Mouse (Mus musculus): ENCODE results near the gene Ripk1.

Ripk1 gene

GRCm38 (mm10) chr13:34077492-34078271 is 75.5 kb downstream of the Ripk1 start, which contains the start of gene Tubb2a:
Gene Tubb2a (minus strand): TSS chr13:34078007.
- peak; percentile 86 for DNase-seq (ENCODE audit: low spot score)

- DNase-seq (ENCODE audit: low spot score) = no peak
Observed at GRCm38 (mm10) chr13:34078500-34079280, 76.5 kb downstream of the Ripk1 start.

- DNase-seq (ENCODE audit: low spot score) = no peak
Observed at GRCm38 (mm10) chr13:34079801-34080200, 77.6 kb downstream of the Ripk1 start.

- no peak for DNase-seq (ENCODE audit: low spot score)
Observed at GRCm38 (mm10) chr13:34081926-34082325, 79.8 kb downstream of the Ripk1 start.

GRCm38 (mm10) chr13:34084026-34084750 is 82.0 kb downstream of the Ripk1 start:
- no peak for DNase-seq (ENCODE audit: low spot score)
